Mouse (Mus musculus) embryonic facial prominence, embryonic 13.5 days (tissue): ENCODE data around the gene Trim25. TPM values are rescaled to one million over a fixed set of nuclear protein-coding genes. Genes with fewer than 3 reads are reported as not detected.
"Not testable (repeated sequence)": the region's sequence is repeated elsewhere in the genome, so short reads cannot be mapped to it uniquely, and the experiment has no call there.

Source experiments
- ATAC-seq: fragments of 200-750 bp; cut with Nextera tagmentation; 2 replicates; pipeline ENCODE4 v1.8.0; 2017; ENCODE audit warnings: low read depth; ENCODE audit not compliant: insufficient number of reproducible peaks, insufficient read depth, low FRiP score, low TSS enrichment
- H3K27ac ChIP-seq: fragments of 300-500 bp; sonication (generic); 2 replicates; pipeline ENCODE4 v1.5.1; 2015; ENCODE audit warnings: moderate library complexity, mild to moderate bottlenecking, inconsistent platforms
- H3K27me3 ChIP-seq: fragments of 300-500 bp; sonication (generic); 2 replicates; pipeline ENCODE4 v1.6.1; 2015; ENCODE audit warnings: mild to moderate bottlenecking, inconsistent platforms
- H3K36me3 ChIP-seq: fragments of 300-500 bp; sonication (generic); 2 replicates; pipeline ENCODE4 v1.6.1; 2015; ENCODE audit warnings: mild to moderate bottlenecking, inconsistent platforms
- H3K4me1 ChIP-seq: fragments of 300-500 bp; sonication (generic); 2 replicates; pipeline ENCODE4 v1.6.1; 2015; ENCODE audit warnings: inconsistent platforms
- H3K4me2 ChIP-seq: fragments of 300-500 bp; sonication (generic); 2 replicates; pipeline ENCODE4 v1.6.1; 2015; ENCODE audit warnings: moderate library complexity, mild to moderate bottlenecking, inconsistent platforms
- H3K4me3 ChIP-seq: fragments of 300-500 bp; sonication (generic); 2 replicates; pipeline ENCODE4 v1.5.1; 2015; ENCODE audit warnings: mild to moderate bottlenecking, inconsistent platforms
- H3K9ac ChIP-seq: fragments of 300-500 bp; sonication (generic); 2 replicates; pipeline ENCODE4 v1.6.1; 2015; ENCODE audit warnings: mild to moderate bottlenecking, inconsistent platforms
- H3K9me3 ChIP-seq: fragments of 300-500 bp; sonication (generic); 2 replicates; pipeline ENCODE4 v1.6.1; 2016; ENCODE audit warnings: inconsistent platforms
- WGBS: fragments of 180-500 bp; shearing (Covaris S2); methylation state at CpG from one replicate; pipeline ENCODE4 v1.1.7; 2015; ENCODE audit warnings: mixed read lengths; 5-methylcytosine and 5-hydroxymethylcytosine counted together
- polyA plus RNA-seq: library from polyadenylated mRNA; unstranded; fragments of >200 nt; fragmentation: Nextera tagmentation; extraction: Ambion mirVana; gene quantifications from 2 replicates; pipeline ENCODE4 v1.2.1, GENCODE M21; 2015

Trim25 gene
- polyA plus RNA-seq, 1 experiment from 2014 or later = 7.1 TPM

GRCm38 (mm10) chr11:88996427-88996826 lies 2.7 kb upstream of the Trim25 start:
- WGBS = 57% methylated on average over 7 of the region's 7 CpGs
- Histone ChIP-seq H3K9me3 (no peaks in the 10 kb centered on the region), H3K9ac (no peak overlapping the region)

GRCm38 (mm10) chr11:88997343-88997742 lies 1.8 kb upstream of the Trim25 start:
- ATAC-seq, H3K36me3 ChIP-seq, H3K27ac ChIP-seq, H3K4me2 ChIP-seq, H3K4me3 ChIP-seq, H3K9ac ChIP-seq, H3K9me3 ChIP-seq: not testable (repeated sequence)
- WGBS = 83% methylated on average over 5 of the region's 5 CpGs
- Histone ChIP-seq H3K4me1 (peaks cover 14% of the 10 kb centered on the region), H3K27me3 (peaks cover 28% of the 10 kb centered on the region)

More at GRCm38 (mm10) chr11:88996427-88996826, 2.7 kb upstream of the Trim25 start:
- ATAC-seq = no peak
- Histone ChIP-seq H3K36me3 (no peaks in the 10 kb centered on the region; the same call in 1 of the 2 replicates), H3K27ac (0 out of 2 replicates have a peak overlapping the region, but pooled peaks have one; percentile 1), H3K4me2 (no peak overlapping the region), H3K4me3 (no peak overlapping the region), H3K4me1 (peaks cover 14% of the 10 kb centered on the region), H3K27me3 (peaks cover 28% of the 10 kb centered on the region)

- Histone ChIP-seq H3K9me3 (no peaks in the 10 kb centered on the region), H3K4me2 (no peak overlapping the region), H3K27ac (no peak overlapping the region), H3K9ac (no peak overlapping the region), H3K36me3 (no peaks in the 10 kb centered on the region), H3K27me3 (peaks cover 28% of the 10 kb centered on the region), H3K4me1 (peaks cover 14% of the 10 kb centered on the region), H3K4me3 (no peak overlapping the region)
- ATAC-seq = no peak
- WGBS = 11% methylated on average over 3 of the region's 3 CpGs
These were observed 770 bp upstream of the Trim25 start for GRCm38 (mm10) chr11:88998406-88998805.

- WGBS = 28% methylated on average over 33 of the region's 33 CpGs
- H3K27ac ChIP-seq = no peak overlapping the region
These were observed 749 bp downstream of the Trim25 start for GRCm38 (mm10) chr11:88999723-89000526.

GRCm38 (mm10) chr11:89000527-89000819 lies 1.3 kb downstream of the Trim25 start:
- Histone ChIP-seq H3K9ac (no peak overlapping the region), H3K27me3 (peaks cover 28% of the 10 kb centered on the region)

More at GRCm38 (mm10) chr11:88999723-89000526, 749 bp downstream of the Trim25 start:
- H3K4me3 ChIP-seq = peak overlapping the region; percentile 55
- H3K4me1 ChIP-seq = peaks cover 14% of the 10 kb centered on the region
- peak overlapping the region; percentile 68 for H3K9ac ChIP-seq
- no peak for ATAC-seq
- H3K27me3 ChIP-seq = peaks cover 28% of the 10 kb centered on the region
- H3K4me2 ChIP-seq = peak overlapping the region; percentile 65
- H3K9me3 ChIP-seq = no peaks in the 10 kb centered on the region
- no peaks in the 10 kb centered on the region for H3K36me3 ChIP-seq

GRCm38 (mm10) chr11:89001569-89001968 lies 2.4 kb downstream of the Trim25 start:
- H3K4me3 ChIP-seq = no peak overlapping the region
- peaks cover 28% of the 10 kb centered on the region for H3K27me3 ChIP-seq
- no peak for ATAC-seq

More at GRCm38 (mm10) chr11:89000527-89000819, 1.3 kb downstream of the Trim25 start:
- H3K27ac ChIP-seq = no peak overlapping the region
- no peak overlapping the region for H3K4me3 ChIP-seq
- H3K4me1 ChIP-seq = peaks cover 14% of the 10 kb centered on the region
- peak overlapping the region; percentile 65; the same call in 1 of the 2 replicates for H3K4me2 ChIP-seq
- H3K9me3 ChIP-seq = no peaks in the 10 kb centered on the region
- no peaks in the 10 kb centered on the region for H3K36me3 ChIP-seq
- no peak for ATAC-seq

GRCm38 (mm10) chr11:89002068-89002467 lies 2.9 kb downstream of the Trim25 start:
- H3K4me1 ChIP-seq = peaks cover 8% of the 10 kb centered on the region
- no peak overlapping the region for H3K4me3 ChIP-seq
- ATAC-seq = no peak
- H3K27ac ChIP-seq = no peak overlapping the region
- H3K27me3 ChIP-seq = peaks cover 28% of the 10 kb centered on the region
- 89% methylated on average over 5 of the region's 5 CpGs for WGBS
- no peak overlapping the region for H3K4me2 ChIP-seq
- H3K9me3 ChIP-seq = no peaks in the 10 kb centered on the region
- H3K36me3 ChIP-seq = no peaks in the 10 kb centered on the region
- no peak overlapping the region for H3K9ac ChIP-seq

More at GRCm38 (mm10) chr11:89001569-89001968, 2.4 kb downstream of the Trim25 start:
- Histone ChIP-seq H3K9ac (no peak overlapping the region), H3K36me3 (no peaks in the 10 kb centered on the region), H3K9me3 (no peaks in the 10 kb centered on the region), H3K4me2 (no peak overlapping the region), H3K4me1 (peaks cover 11% of the 10 kb centered on the region), H3K27ac (no peak overlapping the region)
- WGBS = 93% methylated on average over 7 of the region's 7 CpGs

GRCm38 (mm10) chr11:89002621-89003020 lies 3.4 kb downstream of the Trim25 start:
- Histone ChIP-seq H3K4me3 (no peak overlapping the region), H3K9ac (no peak overlapping the region), H3K27me3 (peaks cover 28% of the 10 kb centered on the region), H3K4me2 (0 out of 2 replicates have a peak overlapping the region, but pooled peaks have one; percentile 9), H3K36me3 (no peaks in the 10 kb centered on the region), H3K9me3 (no peaks in the 10 kb centered on the region), H3K27ac (no peak overlapping the region), H3K4me1 (peaks cover 8% of the 10 kb centered on the region)
- no peak for ATAC-seq
- WGBS = 82% methylated on average over 5 of the region's 5 CpGs

GRCm38 (mm10) chr11:89003078-89003477 lies 3.9 kb downstream of the Trim25 start:
- H3K9me3 ChIP-seq = no peaks in the 10 kb centered on the region
- H3K36me3 ChIP-seq = no peaks in the 10 kb centered on the region
- 45% methylated on average over 6 of the region's 6 CpGs for WGBS
- no peak overlapping the region for H3K27ac ChIP-seq
- H3K4me2 ChIP-seq = 0 out of 2 replicates have a peak overlapping the region, but pooled peaks have one; percentile 9
- ATAC-seq = no peak
- H3K4me1 ChIP-seq = peaks cover 8% of the 10 kb centered on the region
- peaks cover 26% of the 10 kb centered on the region for H3K27me3 ChIP-seq
- no peak overlapping the region for H3K9ac ChIP-seq
- no peak overlapping the region for H3K4me3 ChIP-seq

GRCm38 (mm10) chr11:89003726-89004125 lies 4.5 kb downstream of the Trim25 start:
- H3K4me1 ChIP-seq = peaks cover 8% of the 10 kb centered on the region

GRCm38 (mm10) chr11:89005473-89005872 lies 6.3 kb downstream of the Trim25 start:
- H3K4me3 ChIP-seq = no peak overlapping the region
- H3K27me3 ChIP-seq = peaks cover 3% of the 10 kb centered on the region; the same call in 1 of the 2 replicates
- no peak for ATAC-seq
- H3K9me3 ChIP-seq = no peaks in the 10 kb centered on the region
- H3K4me1 ChIP-seq = no peaks in the 10 kb centered on the region
- H3K4me2 ChIP-seq = no peak overlapping the region
- 55% methylated on average over 5 of the region's 5 CpGs for WGBS
- H3K9ac ChIP-seq = no peak overlapping the region
- H3K36me3 ChIP-seq = no peaks in the 10 kb centered on the region
- H3K27ac ChIP-seq = no peak overlapping the region

More at GRCm38 (mm10) chr11:89003726-89004125, 4.5 kb downstream of the Trim25 start:
- H3K4me2 ChIP-seq = no peak overlapping the region
- no peak overlapping the region for H3K4me3 ChIP-seq
- ATAC-seq = no peak
- no peak overlapping the region for H3K9ac ChIP-seq
- H3K9me3 ChIP-seq = no peaks in the 10 kb centered on the region
- no peak overlapping the region for H3K27ac ChIP-seq
- peaks cover 20% of the 10 kb centered on the region for H3K27me3 ChIP-seq
- WGBS = 78% methylated on average over 4 of the region's 4 CpGs
- H3K36me3 ChIP-seq = no peaks in the 10 kb centered on the region

- H3K9ac ChIP-seq = no peak overlapping the region
These were observed 7.2 kb downstream of the Trim25 start for GRCm38 (mm10) chr11:89006404-89006803.

More at GRCm38 (mm10) chr11:89006404-89006803, 7.2 kb downstream of the Trim25 start:
- ATAC-seq = no peak
- no peak overlapping the region for H3K4me3 ChIP-seq
- H3K4me2 ChIP-seq = no peak overlapping the region
- no peaks in the 10 kb centered on the region for H3K4me1 ChIP-seq
- H3K27me3 ChIP-seq = no peaks in the 10 kb centered on the region
- peaks cover 2% of the 10 kb centered on the region; the same call in 1 of the 2 replicates for H3K36me3 ChIP-seq
- no peaks in the 10 kb centered on the region for H3K9me3 ChIP-seq
- H3K27ac ChIP-seq = no peak overlapping the region
